Mouse (Mus musculus): Measurements from ENCODE around the gene 5730480H06Rik. TPM values are rescaled to one million over a fixed set of nuclear protein-coding genes. Genes with fewer than 3 reads are reported as not detected.

The 5730480H06Rik gene
- total and polyA plus RNA-seq, 3 experiments, result 6.0 to 39.5 (median 19.9) TPM

GRCm38 (mm10) chr5:48430459-48430858, 102.7 kb downstream of the 5730480H06Rik start:
- Histone ChIP-seq H3K27me3 (ENCODE audit: insufficient read depth, low read length) (no peaks in the 10 kb centered on the region), H3K36me3 (replicated peaks) (no peaks in the 10 kb centered on the region), H3K4me3 (ENCODE audit: low read depth, low read length) (no peak overlapping the region), H3K4me1 (ENCODE audit: insufficient read depth, low read depth, low read length) (peaks cover 4% of the 10 kb centered on the region), H3K9me3 (replicated peaks) (no peaks in the 10 kb centered on the region)
- DNase-seq (ENCODE audit: low spot score) (peak; percentile 20), ATAC-seq (ENCODE audit: extremely low read depth, insufficient number of reproducible peaks, low FRiP score, poor library complexity, severe bottlenecking) (peak; percentile 76)
- no peak for TF ChIP-seq GATA1 (IDR thresholded peaks at IDR 0.05; ENCODE audit: borderline replicate concordance, low read length)
- TF ChIP-seq TAL1 (conservative IDR thresholded peaks at IDR 0.05; ENCODE audit: low read depth, low read length), result no peak
- no peak for TF ChIP-seq POLR2AphosphoS5 (IDR thresholded peaks at IDR 0.05; ENCODE audit: insufficient replicate concordance, low read depth, low read length)
- peak; percentile 17; the same call in 1 of the 2 replicates for TF ChIP-seq CTCF (IDR thresholded peaks at IDR 0.05; ENCODE audit: low read depth, low read length)

GRCm38 (mm10) chr5:48448888-48449287, 121.1 kb downstream of the 5730480H06Rik start:
- Histone ChIP-seq H3K27me3 (ENCODE audit: insufficient read depth, low read length) (no peaks in the 10 kb centered on the region), H3K9me3 (replicated peaks) (no peaks in the 10 kb centered on the region), H3K4me1 (ENCODE audit: insufficient read depth, low read depth, low read length) (no peaks in the 10 kb centered on the region), H3K36me3 (replicated peaks) (no peaks in the 10 kb centered on the region), H3K4me3 (ENCODE audit: low read depth, low read length) (no peak overlapping the region)
- ATAC-seq (ENCODE audit: extremely low read depth, insufficient number of reproducible peaks, low FRiP score, poor library complexity, severe bottlenecking) (no peak), DNase-seq (ENCODE audit: low spot score) (no peak)
- TF ChIP-seq GATA2 (IDR thresholded peaks at IDR 0.05; ENCODE audit: borderline replicate concordance, low read depth, low read length) (no peak), POLR2AphosphoS5 (IDR thresholded peaks at IDR 0.05; ENCODE audit: insufficient replicate concordance, low read depth, low read length) (no peak), CTCF (IDR thresholded peaks at IDR 0.05; ENCODE audit: low read depth, low read length) (no peak), GATA1 (IDR thresholded peaks at IDR 0.05; ENCODE audit: borderline replicate concordance, low read length) (no peak), TAL1 (conservative IDR thresholded peaks at IDR 0.05; ENCODE audit: low read depth, low read length) (no peak)

DNA sequence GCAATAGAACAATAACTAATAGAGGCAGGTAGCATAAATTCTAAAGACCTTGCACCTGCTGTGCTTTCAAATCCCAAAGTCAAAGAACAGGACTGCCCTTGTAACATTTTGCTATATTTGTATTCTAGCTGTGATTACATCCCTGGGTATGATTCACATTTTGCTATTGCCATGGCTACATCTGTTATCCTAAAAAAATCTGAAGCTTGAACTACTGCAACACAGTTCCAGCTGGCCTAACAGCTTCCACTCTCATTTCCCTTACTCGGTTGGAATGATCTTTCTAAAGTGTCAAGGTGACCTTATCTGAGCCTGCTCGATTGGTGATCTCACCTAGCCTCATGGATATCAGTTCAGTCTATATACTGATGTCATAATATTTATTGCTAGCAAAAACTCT, 132.5 kb downstream of the 5730480H06Rik start:
- Histone ChIP-seq H3K4me3 (ENCODE audit: low read depth, low read length) (no peak overlapping the region), H3K9me3 (replicated peaks) (no peaks in the 10 kb centered on the region)
- ATAC-seq (ENCODE audit: extremely low read depth, insufficient number of reproducible peaks, low FRiP score, poor library complexity, severe bottlenecking), result no peak

More for the DNA sequence above, 132.5 kb downstream of the 5730480H06Rik start:
- no peak for DNase-seq (ENCODE audit: low spot score)
- Histone ChIP-seq H3K36me3 (replicated peaks) (no peaks in the 10 kb centered on the region), H3K27me3 (ENCODE audit: insufficient read depth, low read length) (no peaks in the 10 kb centered on the region), H3K4me1 (ENCODE audit: insufficient read depth, low read depth, low read length) (peaks cover 7% of the 10 kb centered on the region; the same call in 1 of the 2 replicates)
- TF ChIP-seq GATA1 (IDR thresholded peaks at IDR 0.05; ENCODE audit: borderline replicate concordance, low read length), result no peak
- TF ChIP-seq CTCF (IDR thresholded peaks at IDR 0.05; ENCODE audit: low read depth, low read length), result no peak
- no peak for TF ChIP-seq GATA2 (IDR thresholded peaks at IDR 0.05; ENCODE audit: borderline replicate concordance, low read depth, low read length)
- TF ChIP-seq TAL1 (conservative IDR thresholded peaks at IDR 0.05; ENCODE audit: low read depth, low read length), result no peak
- TF ChIP-seq POLR2AphosphoS5 (IDR thresholded peaks at IDR 0.05; ENCODE audit: insufficient replicate concordance, low read depth, low read length), result no peak

Data from G1E (cell line).